Mouse (Mus musculus) erythroblast, embryonic 14.5 days (primary cell): ENCODE measurements around the gene Stxbp1.

Experiments
- GATA1 ChIP-seq: IDR thresholded peaks from 2 replicates; pipeline ENCODE4 v1.6.1; 2012; ENCODE audit warnings: low read length, inconsistent platforms, mixed read lengths
- TAL1 ChIP-seq: IDR thresholded peaks from 3 replicates; pipeline ENCODE4 v1.6.1; 2012; ENCODE audit warnings: low read length, inconsistent platforms, mixed read lengths

DNA sequence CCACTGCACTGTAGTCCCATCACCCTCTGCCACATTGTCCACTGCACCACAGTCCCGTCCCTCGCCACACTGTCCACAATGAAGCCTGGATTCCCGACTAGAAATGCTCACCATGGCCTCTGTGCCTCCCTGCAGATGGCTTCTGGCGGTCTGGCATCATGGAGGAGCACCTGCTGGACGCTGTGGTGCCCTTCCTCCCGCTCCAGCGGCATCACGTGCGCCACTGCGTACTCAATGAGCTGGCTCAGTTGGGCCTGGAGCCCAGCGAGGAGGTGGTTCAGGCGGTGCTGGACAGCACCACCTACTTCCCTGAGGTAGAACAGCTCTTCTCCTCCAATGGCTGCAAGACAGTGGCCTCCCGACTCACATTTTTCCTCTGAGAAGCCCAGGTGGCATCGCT, 85.7 kb downstream of the Stxbp1 start:
- no peak for TF ChIP-seq GATA1
- TF ChIP-seq TAL1: no peak
